Mouse (Mus musculus) embryonic facial prominence, embryonic 13.5 days (tissue): ENCODE measurements at regions not wholly inside any gene's neighbourhood (a gene's known extent, or its start where the extent isn't known, plus 50 kb on each side); places are given as distances from the start of the nearest gene placed in this dataset.
A peak's percentile ranks its signal among the peaks of the same experiment; 100 is the strongest.
"Not testable (repeated sequence)": the region's sequence is repeated elsewhere in the genome, so short reads cannot be mapped to it uniquely, and the experiment has no call there.

Experiments used
- ATAC-seq: fragments of 200-750 bp; cut with Nextera tagmentation; 2 replicates; pipeline ENCODE4 v1.8.0; 2017; ENCODE audit warnings: low read depth; ENCODE audit not compliant: insufficient number of reproducible peaks, insufficient read depth, low FRiP score, low TSS enrichment
- H3K27ac ChIP-seq: fragments of 300-500 bp; sonication (generic); 2 replicates; pipeline ENCODE4 v1.5.1; 2015; ENCODE audit warnings: moderate library complexity, mild to moderate bottlenecking, inconsistent platforms
- H3K27me3 ChIP-seq: fragments of 300-500 bp; sonication (generic); 2 replicates; pipeline ENCODE4 v1.6.1; 2015; ENCODE audit warnings: mild to moderate bottlenecking, inconsistent platforms
- H3K36me3 ChIP-seq: fragments of 300-500 bp; sonication (generic); 2 replicates; pipeline ENCODE4 v1.6.1; 2015; ENCODE audit warnings: mild to moderate bottlenecking, inconsistent platforms
- H3K4me1 ChIP-seq: fragments of 300-500 bp; sonication (generic); 2 replicates; pipeline ENCODE4 v1.6.1; 2015; ENCODE audit warnings: inconsistent platforms
- H3K4me2 ChIP-seq: fragments of 300-500 bp; sonication (generic); 2 replicates; pipeline ENCODE4 v1.6.1; 2015; ENCODE audit warnings: moderate library complexity, mild to moderate bottlenecking, inconsistent platforms
- H3K4me3 ChIP-seq: fragments of 300-500 bp; sonication (generic); 2 replicates; pipeline ENCODE4 v1.5.1; 2015; ENCODE audit warnings: mild to moderate bottlenecking, inconsistent platforms
- H3K9ac ChIP-seq: fragments of 300-500 bp; sonication (generic); 2 replicates; pipeline ENCODE4 v1.6.1; 2015; ENCODE audit warnings: mild to moderate bottlenecking, inconsistent platforms
- H3K9me3 ChIP-seq: fragments of 300-500 bp; sonication (generic); 2 replicates; pipeline ENCODE4 v1.6.1; 2016; ENCODE audit warnings: inconsistent platforms
- WGBS: fragments of 180-500 bp; shearing (Covaris S2); methylation state at CpG from one replicate; pipeline ENCODE4 v1.1.7; 2015; ENCODE audit warnings: mixed read lengths; 5-methylcytosine and 5-hydroxymethylcytosine counted together

DNA sequence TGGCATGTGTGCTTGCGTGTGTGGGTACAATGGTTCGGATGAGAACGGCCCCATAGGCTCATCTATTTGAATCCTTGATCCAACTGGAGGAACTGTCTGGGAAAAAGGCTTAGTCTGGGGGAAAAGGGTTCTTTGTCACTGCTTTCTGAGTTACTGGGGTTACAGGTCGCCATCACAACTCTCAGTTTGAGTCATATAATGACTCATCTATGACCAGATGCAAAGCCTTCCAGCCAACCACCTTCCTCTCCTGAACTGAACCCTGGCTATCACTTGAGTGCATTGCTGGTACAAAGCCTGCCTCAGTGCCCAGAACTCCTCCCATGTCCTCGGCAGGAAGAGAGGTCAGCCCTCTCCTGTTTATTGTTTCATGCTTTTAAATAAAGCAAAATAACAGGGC is 92.2 kb upstream of the Spata13 start:
- WGBS: 85% methylated on average over 5 of the region's 5 CpGs
- Histone ChIP-seq H3K9me3 (no peaks in the 10 kb centered on the region), H3K36me3 (no peaks in the 10 kb centered on the region), H3K4me2 (no peak overlapping the region), H3K27me3 (no peaks in the 10 kb centered on the region), H3K27ac (no peak overlapping the region), H3K4me1 (peaks cover 13% of the 10 kb centered on the region; the same call in 1 of the 2 replicates), H3K4me3 (no peak overlapping the region), H3K9ac (no peak overlapping the region)
- no peak for ATAC-seq

DNA sequence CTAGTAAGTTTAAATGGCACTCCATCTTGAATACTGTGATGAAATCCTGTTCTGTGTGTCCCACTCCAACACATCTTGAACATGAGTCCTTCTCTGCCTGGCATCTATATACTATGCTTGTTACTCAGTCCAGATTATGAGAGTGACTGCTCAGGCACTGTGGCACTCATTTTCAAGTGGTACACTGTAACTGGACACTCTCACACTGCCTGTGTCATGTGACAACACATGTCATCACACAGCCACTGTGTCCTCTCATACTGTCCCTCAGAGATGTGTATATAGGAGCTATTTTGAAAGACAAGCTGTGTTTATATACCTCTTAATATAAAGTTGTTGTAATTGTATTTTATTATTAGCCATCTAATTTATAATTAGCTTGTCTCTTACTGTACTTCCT is 89.0 kb upstream of the Spata13 start:
- Histone ChIP-seq H3K4me1 (peaks cover 10% of the 10 kb centered on the region; the same call in 1 of the 2 replicates), H3K4me3 (no peak overlapping the region), H3K27ac (no peak overlapping the region), H3K9me3 (no peaks in the 10 kb centered on the region), H3K36me3 (no peaks in the 10 kb centered on the region), H3K9ac (no peak overlapping the region), H3K4me2 (no peak overlapping the region), H3K27me3 (no peaks in the 10 kb centered on the region)
- no peak for ATAC-seq

DNA sequence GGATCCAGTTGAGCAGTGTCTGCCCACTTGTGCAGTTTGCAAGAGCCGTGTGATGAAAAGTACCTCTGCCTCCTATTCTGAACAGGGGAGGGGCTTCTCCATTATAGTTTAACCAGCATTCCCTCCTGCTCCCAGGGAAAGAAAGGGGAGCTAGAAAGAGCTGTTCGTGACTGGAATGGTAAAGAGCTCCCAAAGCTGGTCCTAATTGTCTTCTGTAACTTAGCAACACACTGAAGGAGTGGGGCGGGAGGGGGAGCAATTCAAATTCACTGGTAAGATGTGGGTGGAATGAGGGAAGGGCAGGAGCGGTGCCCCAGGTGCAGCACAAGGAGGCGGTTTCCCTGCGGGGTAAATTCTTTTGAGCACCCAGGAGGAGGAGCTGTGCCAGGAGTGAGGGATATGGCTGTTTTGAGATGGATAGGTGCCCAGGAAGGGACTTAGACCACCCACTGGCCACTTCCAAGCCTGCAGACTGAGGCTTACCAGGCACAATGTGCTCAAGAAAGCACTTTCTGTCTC is 79.5 kb upstream of the Spata13 start:
- ATAC-seq: peak; percentile 72
- H3K4me1 ChIP-seq: peaks cover 19% of the 10 kb centered on the region
- H3K27me3 ChIP-seq: no peaks in the 10 kb centered on the region
- H3K9ac ChIP-seq: no peak overlapping the region; the same call in 1 of the 2 replicates
- H3K4me2 ChIP-seq: peak overlapping the region; percentile 42
- whole genome bisulfite sequencing: 7% methylated on average over 6 of the region's 6 CpGs
- H3K4me3 ChIP-seq: 0 out of 2 replicates have a peak overlapping the region, but pooled peaks have one; percentile 1
- no peaks in the 10 kb centered on the region for H3K36me3 ChIP-seq
- H3K9me3 ChIP-seq: no peaks in the 10 kb centered on the region
- H3K27ac ChIP-seq: peak overlapping the region; percentile 80

DNA sequence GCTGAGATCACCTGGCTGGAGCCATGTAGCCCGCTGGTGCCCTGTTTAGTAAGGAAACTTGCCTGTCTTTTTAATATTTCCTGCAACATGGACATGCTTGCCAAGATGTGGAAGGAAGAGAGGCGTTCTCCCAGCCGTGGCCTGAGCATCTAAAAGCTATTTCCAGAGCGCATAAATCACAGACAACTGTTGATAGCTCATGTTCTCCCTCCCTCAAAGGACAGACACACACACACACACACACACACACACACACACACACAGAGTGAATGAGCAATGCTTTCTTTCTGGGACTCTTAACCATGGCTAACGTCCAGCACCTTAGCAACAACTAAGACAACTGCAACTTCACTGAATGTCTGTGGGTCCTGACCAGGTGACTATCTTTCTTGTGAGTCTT is 77.3 kb upstream of the Spata13 start:
- Histone ChIP-seq H3K4me2 (no peak overlapping the region), H3K9me3 (no peaks in the 10 kb centered on the region), H3K36me3 (no peaks in the 10 kb centered on the region), H3K4me3 (no peak overlapping the region), H3K27me3 (no peaks in the 10 kb centered on the region), H3K9ac (no peak overlapping the region), H3K4me1 (peaks cover 22% of the 10 kb centered on the region), H3K27ac (no peak overlapping the region)
- WGBS: 87% methylated on average over 5 of the region's 5 CpGs
- no peak for ATAC-seq

DNA sequence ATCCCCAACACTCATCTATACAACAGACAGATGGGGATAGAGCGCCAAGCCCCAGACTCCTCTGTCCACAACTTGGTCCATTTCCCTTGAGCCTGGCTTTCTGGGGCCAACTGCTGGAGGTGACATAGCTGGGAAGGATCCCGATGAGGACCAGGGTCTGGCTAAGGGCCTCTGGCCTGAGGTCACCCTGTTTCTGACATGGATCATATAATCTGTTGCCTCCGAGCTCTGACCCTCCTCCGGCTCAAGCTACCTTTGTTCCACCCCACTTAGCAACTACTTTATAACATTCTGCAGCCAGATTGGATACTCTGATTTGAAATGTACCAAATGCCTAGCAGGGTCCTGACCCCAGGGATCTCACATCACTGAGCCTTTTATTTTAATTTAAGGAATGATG is 76.8 kb upstream of the Spata13 start:
- Histone ChIP-seq H3K27ac (no peak overlapping the region), H3K36me3 (no peaks in the 10 kb centered on the region), H3K4me1 (peaks cover 22% of the 10 kb centered on the region), H3K4me2 (no peak overlapping the region), H3K9ac (no peak overlapping the region), H3K4me3 (no peak overlapping the region), H3K27me3 (no peaks in the 10 kb centered on the region), H3K9me3 (no peaks in the 10 kb centered on the region)
- ATAC-seq: no peak
- 72% methylated on average over 4 of the region's 4 CpGs for WGBS

DNA sequence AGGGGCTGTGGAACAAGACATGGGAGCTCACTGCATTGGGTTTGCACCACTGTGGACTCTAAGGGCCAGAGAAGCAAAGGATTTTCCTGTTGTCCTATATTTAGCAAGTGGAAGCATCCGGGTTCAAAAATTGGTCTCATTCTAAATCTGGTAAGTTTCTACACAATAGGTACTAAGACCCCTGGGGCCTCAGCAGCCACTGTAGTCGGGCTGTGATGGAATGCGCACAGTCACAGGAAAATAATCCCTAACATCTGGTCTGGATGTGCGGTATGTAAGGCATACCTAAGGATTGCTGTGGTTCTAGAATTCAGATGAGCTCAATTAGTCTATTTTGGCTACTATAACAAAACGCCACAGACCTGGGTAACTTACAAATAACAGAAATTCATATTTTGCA is 74.4 kb upstream of the Spata13 start:
- Histone ChIP-seq H3K9ac (no peak overlapping the region), H3K27me3 (no peaks in the 10 kb centered on the region), H3K27ac (no peak overlapping the region), H3K4me1 (peaks cover 12% of the 10 kb centered on the region), H3K4me2 (no peak overlapping the region), H3K4me3 (no peak overlapping the region), H3K9me3 (0 out of 2 replicates have a peak, but pooled peaks cover 2% of the 10 kb centered on the region), H3K36me3 (no peaks in the 10 kb centered on the region)
- WGBS: 26% methylated on average over 5 of the region's 5 CpGs
- no peak for ATAC-seq

DNA sequence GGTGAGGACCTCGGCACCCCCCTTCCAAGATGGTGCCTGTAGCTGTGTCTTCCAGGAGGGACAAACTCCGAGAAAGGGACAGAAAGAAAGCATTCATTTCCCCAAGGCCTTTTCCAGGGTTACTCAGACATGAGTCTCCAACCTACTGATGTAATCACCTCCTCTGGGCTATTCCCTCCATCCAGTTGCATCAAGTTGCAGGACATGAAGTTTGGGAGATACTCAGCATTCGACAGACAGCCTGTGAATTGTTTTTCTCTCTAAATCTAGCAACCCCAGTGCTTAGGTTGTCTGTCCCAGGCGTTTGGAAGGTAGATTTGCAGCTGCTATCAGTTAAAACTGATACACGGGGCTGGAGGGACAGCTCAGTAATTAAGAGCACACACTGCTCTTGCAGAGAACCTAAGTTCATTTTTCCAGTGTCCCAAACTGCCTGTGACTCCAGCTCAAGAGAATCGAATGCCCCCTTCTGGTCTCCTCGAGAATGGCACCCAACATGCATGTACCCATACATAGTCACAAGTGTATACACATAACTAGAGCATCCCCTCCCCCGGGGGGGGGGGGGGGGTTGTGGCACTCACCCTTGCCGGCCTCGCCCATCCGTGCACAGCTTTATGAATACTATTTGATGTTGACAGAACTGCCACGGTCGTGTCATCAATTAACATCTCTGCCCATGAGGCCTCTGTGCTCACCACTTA is 73.8 kb upstream of the Spata13 start:
- Histone ChIP-seq H3K9me3 (0 out of 2 replicates have a peak, but pooled peaks cover 2% of the 10 kb centered on the region), H3K27me3 (no peaks in the 10 kb centered on the region), H3K36me3 (no peaks in the 10 kb centered on the region), H3K4me1 (peaks cover 6% of the 10 kb centered on the region; the same call in 1 of the 2 replicates), H3K4me2 (no peak overlapping the region), H3K9ac (no peak overlapping the region), H3K27ac (no peak overlapping the region), H3K4me3 (no peak overlapping the region)
- 62% methylated on average over 13 of the region's 13 CpGs for WGBS
- ATAC-seq: no peak

DNA sequence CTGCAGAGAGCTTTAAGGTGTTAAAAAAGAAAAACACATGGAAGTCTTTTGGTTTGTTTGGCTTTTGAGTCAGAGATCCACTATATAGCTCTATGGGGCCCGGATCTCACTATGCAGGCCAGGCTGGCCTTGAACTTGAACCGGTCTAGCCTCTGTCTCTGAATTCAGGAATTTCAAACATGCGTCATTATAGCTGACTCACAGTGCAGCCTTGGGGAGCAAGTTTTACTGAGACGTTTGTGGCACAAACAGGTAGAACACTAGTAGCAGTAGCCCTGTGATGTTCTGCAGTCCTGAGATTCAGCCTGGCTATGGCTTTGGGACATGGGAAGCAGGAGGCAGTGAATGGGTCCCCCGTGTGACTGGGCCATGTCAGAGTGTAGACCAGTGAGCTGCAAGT is 57.5 kb upstream of the Spata13 start:
- no peak for ATAC-seq
- H3K36me3 ChIP-seq: no peaks in the 10 kb centered on the region
- no peak overlapping the region for H3K27ac ChIP-seq
- H3K4me1 ChIP-seq: no peaks in the 10 kb centered on the region
- no peak overlapping the region for H3K9ac ChIP-seq
- H3K4me3 ChIP-seq: no peak overlapping the region
- no peak overlapping the region for H3K4me2 ChIP-seq
- H3K9me3 ChIP-seq: no peaks in the 10 kb centered on the region
- no peaks in the 10 kb centered on the region for H3K27me3 ChIP-seq
- WGBS: 74% methylated on average over 5 of the region's 5 CpGs

DNA sequence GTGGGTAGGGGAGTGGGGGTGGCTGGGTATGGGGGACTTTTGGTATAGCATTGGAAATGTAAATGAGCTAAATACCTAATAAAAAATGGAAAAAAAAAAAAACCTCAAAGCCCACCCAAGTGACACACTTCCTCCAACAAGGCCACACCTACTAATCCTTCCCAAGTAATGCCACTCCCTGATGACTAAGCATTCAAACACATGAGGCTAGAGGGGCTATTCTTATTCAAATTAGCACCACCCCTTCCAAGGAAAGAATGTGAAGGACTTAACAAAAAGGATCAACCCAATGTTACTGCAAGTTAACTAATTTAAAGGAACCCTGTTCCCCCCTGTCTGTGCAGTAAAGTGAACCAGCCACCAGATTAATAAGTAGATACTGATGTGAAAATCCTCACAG is 53.7 kb upstream of the Spata13 start:
- not testable (repeated sequence) for H3K4me2 ChIP-seq, H3K27ac ChIP-seq, H3K36me3 ChIP-seq, H3K9ac ChIP-seq, ATAC-seq, H3K4me1 ChIP-seq, H3K9me3 ChIP-seq, H3K4me3 ChIP-seq, H3K27me3 ChIP-seq
